Mouse (Mus musculus): Measurements from ENCODE around the gene Arl8b.

GRCm38 (mm10) chr6:108817510-108817909 lies 34.6 kb downstream of the Arl8b start:
- TF ChIP-seq CTCF (IDR thresholded peaks at IDR 0.05; ENCODE audit: low read depth) = no peak
- no peak for TF ChIP-seq EP300 (IDR thresholded peaks at IDR 0.05; ENCODE audit: low read depth)

All from heart, postnatal 0 days (tissue).